Mouse (Mus musculus) stomach, postnatal 0 days (tissue): ENCODE measurements around the gene Foxp1. TPM values are rescaled to one million over a fixed set of nuclear protein-coding genes. Genes with fewer than 3 reads are reported as not detected.

Experiments used
- ATAC-seq: fragments of 200-750 bp; cut with Nextera tagmentation; 2 replicates; pipeline ENCODE4 v1.8.0; 2017; ENCODE audit not compliant: low FRiP score, low TSS enrichment
- DNase-seq: peaks from one replicate; pipeline ENCODE4 v3.0.0-alpha.2; 2016; ENCODE audit warnings: low spot score
- H3K27ac ChIP-seq: fragments of 300-500 bp; sonication (generic); replicated peaks from 2 replicates; pipeline ENCODE4 v1.5.1; 2014; ENCODE audit warnings: mild to moderate bottlenecking, control low read depth
- H3K27me3 ChIP-seq: fragments of 300-500 bp; sonication (generic); 2 replicates; pipeline ENCODE4 v1.6.1; 2014; ENCODE audit warnings: low read length; ENCODE audit not compliant: control insufficient read depth, insufficient read depth
- H3K36me3 ChIP-seq: fragments of 300-500 bp; sonication (generic); 2 replicates; pipeline ENCODE4 v1.6.1; 2014; ENCODE audit warnings: low read length, mixed read lengths; ENCODE audit not compliant: control insufficient read depth, insufficient read depth
- H3K4me1 ChIP-seq: fragments of 300-500 bp; sonication (generic); replicated peaks from 2 replicates; pipeline ENCODE4 v1.6.1; 2014; ENCODE audit warnings: antibody characterized with exemption; ENCODE audit not compliant: control insufficient read depth, insufficient read depth
- H3K4me2 ChIP-seq: fragments of 300-500 bp; sonication (generic); replicated peaks from 2 replicates; pipeline ENCODE4 v1.6.1; 2014; ENCODE audit warnings: low read depth, mild to moderate bottlenecking, control low read depth, moderate library complexity
- H3K4me3 ChIP-seq: fragments of 300-500 bp; sonication (generic); 2 replicates; pipeline ENCODE4 v1.5.1; 2014; ENCODE audit warnings: low read depth, low read length, control low read depth
- H3K9ac ChIP-seq: fragments of 300-500 bp; sonication (generic); 2 replicates; pipeline ENCODE4 v1.6.1; 2014; ENCODE audit warnings: mild to moderate bottlenecking, low read length, control low read depth, mixed read lengths
- H3K9me3 ChIP-seq: fragments of 300-500 bp; sonication (generic); 2 replicates; pipeline ENCODE4 v1.6.1; 2016; ENCODE audit warnings: low read length; ENCODE audit not compliant: control insufficient read depth
- CTCF ChIP-seq: IDR thresholded peaks from 2 replicates; pipeline ENCODE4 v1.5.1; 2016; ENCODE audit warnings: antibody characterized with exemption, low read depth, mild to moderate bottlenecking, moderate library complexity
- EP300 ChIP-seq: optimal IDR thresholded peaks from 2 replicates; pipeline ENCODE3; 2016; ENCODE audit warnings: antibody characterized with exemption
- WGBS: fragments of 180-500 bp; shearing (Covaris S2); extraction: QIAGEN DNeasy Blood & Tissue Kit; methylation state at CpG from one replicate; pipeline ENCODE4 v1.1.7; 2014; 5-methylcytosine and 5-hydroxymethylcytosine counted together
- polyA plus RNA-seq: library from polyadenylated mRNA; unstranded; fragments of >200 nt; fragmentation: Nextera tagmentation; extraction: Ambion mirVana; gene quantifications from 2 replicates; pipeline ENCODE4 v1.2.1, GENCODE M21; 2015

Gene Foxp1
- polyA plus RNA-seq, 1 experiment from 2014 or later = 68.9 TPM

GRCm38 (mm10) chr6:98948153-98949141 lies 574.1 kb downstream of the Foxp1 start:
- DNase-seq (no peak), ATAC-seq (no peak)
- TF ChIP-seq CTCF = no peak
- no peak for TF ChIP-seq EP300
- H3K36me3 ChIP-seq = peaks cover 10% of the 10 kb centered on the region
- 72% methylated on average over 21 of the region's 21 CpGs for WGBS
- peaks cover 20% of the 10 kb centered on the region for H3K4me1 ChIP-seq
- no peaks in the 10 kb centered on the region for H3K27me3 ChIP-seq
- H3K9me3 ChIP-seq = no peaks in the 10 kb centered on the region
- 0 out of 2 replicates have a peak overlapping the region, but pooled peaks have one; percentile 23 for H3K9ac ChIP-seq
- H3K4me2 ChIP-seq = no peak overlapping the region
- H3K4me3 ChIP-seq = no peak overlapping the region
- peak overlapping the region; percentile 92 for H3K27ac ChIP-seq

GRCm38 (mm10) chr6:98947486-98948152 lies 574.9 kb downstream of the Foxp1 start:
- Histone ChIP-seq H3K27ac (peak overlapping the region; percentile 45; the same call in 1 of the 2 replicates), H3K4me2 (no peak overlapping the region), H3K9me3 (no peaks in the 10 kb centered on the region), H3K36me3 (peaks cover 11% of the 10 kb centered on the region), H3K4me3 (no peak overlapping the region), H3K4me1 (peaks cover 20% of the 10 kb centered on the region), H3K9ac (no peak overlapping the region), H3K27me3 (no peaks in the 10 kb centered on the region)
- 56% methylated on average over 11 of the region's 11 CpGs for WGBS
- DNase-seq (no peak), ATAC-seq (no peak)
- TF ChIP-seq CTCF = no peak
- no peak for TF ChIP-seq EP300

GRCm38 (mm10) chr6:98946731-98947130 lies 575.8 kb downstream of the Foxp1 start:
- Histone ChIP-seq H3K4me1 (peaks cover 20% of the 10 kb centered on the region), H3K9me3 (no peaks in the 10 kb centered on the region), H3K9ac (no peak overlapping the region), H3K4me3 (no peak overlapping the region), H3K36me3 (peaks cover 14% of the 10 kb centered on the region), H3K4me2 (no peak overlapping the region), H3K27ac (0 out of 2 replicates have a peak overlapping the region, but pooled peaks have one; percentile 58), H3K27me3 (no peaks in the 10 kb centered on the region)
- no peak for DNase-seq
- no peak for TF ChIP-seq CTCF
- no peak for TF ChIP-seq EP300
- WGBS = 84% methylated on average over 4 of the region's 4 CpGs
- ATAC-seq = no peak

GRCm38 (mm10) chr6:98945496-98946412 lies 576.8 kb downstream of the Foxp1 start:
- Histone ChIP-seq H3K36me3 (peaks cover 19% of the 10 kb centered on the region), H3K27me3 (no peaks in the 10 kb centered on the region), H3K4me1 (peaks cover 17% of the 10 kb centered on the region), H3K4me3 (no peak overlapping the region), H3K9me3 (no peaks in the 10 kb centered on the region), H3K9ac (no peak overlapping the region), H3K27ac (peak overlapping the region; percentile 49), H3K4me2 (no peak overlapping the region)
- TF ChIP-seq CTCF (no peak), EP300 (no peak)
- DNase-seq (no peak), ATAC-seq (no peak)
- 61% methylated on average over 21 of the region's 21 CpGs for WGBS

GRCm38 (mm10) chr6:98938348-98938747 lies 584.2 kb downstream of the Foxp1 start:
- Histone ChIP-seq H3K4me3 (no peak overlapping the region), H3K36me3 (peaks cover 34% of the 10 kb centered on the region), H3K27me3 (no peaks in the 10 kb centered on the region), H3K9me3 (no peaks in the 10 kb centered on the region), H3K27ac (no peak overlapping the region), H3K4me2 (no peak overlapping the region), H3K9ac (no peak overlapping the region), H3K4me1 (no peaks in the 10 kb centered on the region)
- ATAC-seq = no peak
- WGBS = 78% methylated on average over 8 of the region's 8 CpGs
- TF ChIP-seq EP300 = no peak
- TF ChIP-seq CTCF = no peak
- no peak for DNase-seq
